Mouse (Mus musculus): Measurements from ENCODE around the gene Hid1.

Hid1 gene

GRCm38 (mm10) chr11:115337350-115337749 is 30.2 kb downstream of the Hid1 start:
- no peak for DNase-seq (ENCODE audit: low spot score in 2 of 2)

GRCm38 (mm10) chr11:115336115-115336514 is 31.4 kb downstream of the Hid1 start:
- DNase-seq (ENCODE audit: low spot score in 2 of 2): no peak

DNA sequence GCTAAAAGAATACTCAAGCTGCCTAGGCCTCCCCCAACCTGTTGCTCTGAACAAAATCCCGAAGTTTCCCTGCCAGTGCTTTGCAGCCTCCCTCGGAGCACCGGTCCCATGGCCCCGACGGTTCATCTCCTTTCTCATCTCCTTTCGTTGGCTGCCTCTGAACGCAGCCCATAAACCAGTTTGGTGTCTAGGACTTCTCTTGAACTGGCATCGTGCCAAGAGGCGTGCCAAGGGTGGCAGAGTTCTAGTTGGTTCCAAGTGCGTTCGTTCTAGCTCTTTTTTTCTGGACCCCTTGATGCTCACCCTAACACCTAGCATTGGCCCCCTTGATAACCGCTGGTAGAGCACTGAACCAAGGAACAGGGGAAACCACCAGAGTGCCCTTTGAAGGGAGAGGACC is 32.3 kb downstream of the Hid1 start:
- DNase-seq (ENCODE audit: low spot score in 2 of 2): no peak

DNA sequence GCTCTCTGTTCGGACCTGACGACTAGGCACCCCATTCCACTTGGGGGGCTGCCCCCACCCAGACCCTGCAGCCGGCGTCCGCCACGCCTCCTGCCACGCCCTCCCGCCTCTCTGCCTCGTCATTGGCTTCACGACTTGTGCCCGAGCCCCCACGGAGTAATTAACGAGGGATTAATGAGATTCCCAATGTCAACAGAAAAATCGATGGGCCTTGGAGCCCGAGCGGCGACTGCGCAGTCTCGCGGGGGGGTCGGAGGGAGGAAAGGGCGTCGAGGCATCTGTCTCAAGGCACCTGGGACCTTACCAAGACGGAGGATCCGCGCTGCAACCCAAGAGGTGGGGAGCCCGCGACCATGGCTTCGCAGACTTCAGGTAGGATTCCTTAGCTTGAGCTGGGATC is 33.0 kb downstream of the Hid1 start, which contains the start of gene Otop3:
Gene Otop3, plus strand, starts transcription at position 201 of the 400 bp plus-strand sequence.
- no peak for DNase-seq (ENCODE audit: low spot score in 2 of 2)

- DNase-seq (ENCODE audit: low spot score in 2 of 2): no peak
Observed at GRCm38 (mm10) chr11:115329339-115329738, 38.2 kb downstream of the Hid1 start.

DNA sequence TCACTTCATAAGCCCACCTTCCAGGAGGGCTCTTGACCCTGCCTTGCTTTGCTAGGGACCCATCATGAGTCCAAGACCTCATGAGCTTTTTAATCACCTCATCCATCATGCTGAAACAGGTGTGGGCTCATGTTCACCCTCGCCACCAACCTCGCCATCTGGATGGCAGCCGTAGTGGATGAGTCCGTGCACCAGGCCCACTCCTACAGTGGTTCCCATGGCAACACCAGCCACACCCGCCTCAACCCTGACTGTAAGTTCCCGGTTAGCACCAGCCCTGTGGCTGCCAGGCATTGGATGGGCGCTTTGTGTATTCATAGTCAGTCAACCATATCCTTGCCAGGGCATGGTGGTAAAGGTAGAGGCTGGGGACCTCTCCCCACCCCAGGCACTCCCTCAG is 40.8 kb downstream of the Hid1 start:
- no peak for DNase-seq (ENCODE audit: low spot score in 2 of 2)

- DNase-seq (ENCODE audit: low spot score in 2 of 2): no peak
Observed at GRCm38 (mm10) chr11:115323354-115323753, 44.2 kb downstream of the Hid1 start.

DNA sequence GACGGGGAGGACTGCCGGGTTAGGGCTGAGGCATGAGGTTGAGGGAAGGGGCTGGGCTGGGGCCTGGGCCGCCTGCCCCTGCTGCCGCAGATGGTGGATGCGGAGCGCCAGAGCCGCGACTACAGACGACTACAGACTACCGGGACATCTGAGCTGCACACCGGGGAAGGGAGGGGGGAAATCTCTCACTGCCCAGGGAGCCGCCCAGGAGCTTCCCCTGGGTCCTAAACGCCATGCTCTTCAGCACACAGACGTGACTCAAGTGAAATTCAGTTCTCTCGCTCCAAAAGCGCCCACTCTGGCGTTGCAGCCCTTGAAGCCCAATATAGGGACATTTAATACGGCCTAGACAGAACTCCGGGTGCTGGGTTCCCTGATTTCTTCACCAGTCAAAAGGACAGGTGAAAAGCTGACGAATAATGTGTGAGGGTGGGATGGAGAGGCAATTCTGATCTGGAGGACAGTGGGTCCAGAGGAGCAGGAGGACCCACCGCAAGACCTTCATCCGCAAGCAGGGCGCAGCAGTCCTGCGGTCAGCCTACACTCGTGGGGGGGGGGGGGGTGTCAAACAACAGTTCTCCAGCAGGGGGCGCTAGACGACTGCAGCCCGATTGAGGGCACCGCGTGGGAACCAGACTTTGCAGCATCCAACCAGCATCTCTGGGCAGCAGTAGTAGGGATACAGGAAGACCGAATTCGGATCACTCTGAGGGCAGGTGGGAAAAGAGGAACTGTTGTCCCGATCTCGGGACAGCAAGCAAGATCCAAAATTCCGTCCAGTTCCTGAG is 45.5 kb downstream of the Hid1 start, which contains the start of gene Ush1g:
Gene Ush1g, minus strand, starts transcription at position 136 of the 788 bp plus-strand sequence.
- DNase-seq (ENCODE audit: low spot score in 2 of 2): no peak

GRCm38 (mm10) chr11:115319704-115320383 is 47.7 kb downstream of the Hid1 start:
- DNase-seq (ENCODE audit: low spot score in 2 of 2): no peak

DNA sequence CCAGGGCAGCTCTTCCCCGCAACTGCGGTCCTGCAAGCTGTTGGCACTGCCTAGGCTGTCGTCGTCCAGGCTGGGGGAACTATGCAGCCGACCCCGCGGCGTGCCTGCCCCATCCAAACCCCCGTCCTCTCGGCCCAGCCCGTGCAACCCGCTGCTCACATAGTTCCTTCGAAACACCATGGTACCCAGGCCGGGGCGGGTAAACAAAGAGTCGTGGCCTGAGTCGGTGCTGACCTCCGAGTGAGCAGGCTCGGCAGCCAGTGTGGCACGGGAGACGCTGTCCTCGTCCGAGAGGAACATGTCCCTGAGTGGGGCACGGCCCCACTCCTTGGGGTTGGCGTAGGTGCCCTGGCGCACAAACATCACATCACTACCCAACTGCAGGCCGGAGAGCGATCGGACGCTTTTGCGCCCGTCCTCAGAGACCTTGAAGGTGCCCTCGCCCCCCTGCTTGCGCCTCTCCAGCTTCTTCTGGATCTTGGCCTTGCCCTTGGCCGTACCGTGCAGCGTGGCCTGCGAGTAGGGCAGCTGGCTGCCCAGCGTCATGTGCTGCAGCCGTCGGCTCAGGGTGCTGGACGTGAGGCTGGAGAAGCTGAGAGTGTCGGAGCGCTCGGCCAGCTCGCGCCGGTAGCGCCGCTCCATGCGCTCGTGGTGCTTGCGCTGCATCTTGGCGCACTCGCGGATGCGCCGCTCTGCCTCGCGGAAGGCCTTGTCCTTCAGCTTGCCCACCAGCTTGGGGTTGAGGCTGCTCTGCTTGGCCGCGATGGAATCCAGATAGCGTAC is 49.1 kb downstream of the Hid1 start:
- DNase-seq (ENCODE audit: low spot score in 2 of 2): no peak

DNA sequence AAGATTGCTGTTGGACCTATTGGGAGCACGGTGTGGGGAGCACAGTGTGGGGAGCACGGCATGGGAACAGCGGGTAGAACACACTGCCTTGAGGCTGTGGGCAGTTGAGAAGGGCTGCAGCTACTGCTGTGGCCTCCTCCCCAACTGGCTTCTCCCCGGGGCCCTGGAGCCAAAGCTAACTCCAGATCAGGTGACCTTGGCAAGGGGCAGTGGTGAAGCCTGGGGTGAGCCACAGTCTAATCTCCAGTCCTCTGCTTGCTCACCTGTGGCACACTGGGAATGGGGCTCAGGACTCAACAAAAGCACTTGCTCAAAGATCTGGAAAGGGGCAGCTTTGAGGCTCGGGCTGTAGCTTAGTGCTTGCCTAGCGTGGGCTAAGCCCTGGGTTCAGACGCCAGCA is 50.4 kb downstream of the Hid1 start:
- DNase-seq (ENCODE audit: low spot score in 2 of 2): no peak

DNA sequence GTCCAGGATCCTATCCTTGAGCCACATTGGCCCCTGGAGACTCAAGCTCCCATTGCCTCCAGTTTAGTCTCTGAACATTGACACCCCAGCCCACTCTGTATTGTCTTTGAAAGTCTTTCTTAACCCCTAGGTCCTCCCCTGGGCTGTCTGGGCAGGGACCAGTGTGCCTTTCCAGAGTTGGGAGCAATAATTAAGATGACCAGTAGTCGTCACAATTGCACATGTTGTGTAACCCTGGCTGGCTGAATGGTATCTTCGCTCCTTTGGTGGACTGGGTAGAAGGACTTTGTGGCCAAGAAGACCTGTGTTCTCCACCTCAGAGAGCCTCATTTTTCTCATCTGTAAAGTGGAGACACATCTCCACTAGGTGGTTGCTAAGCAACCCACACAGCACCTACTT is 53.3 kb downstream of the Hid1 start:
- no peak for DNase-seq (ENCODE audit: low spot score in 2 of 2)

- no peak for DNase-seq (ENCODE audit: low spot score in 2 of 2)
Observed at GRCm38 (mm10) chr11:115308781-115309180, 58.8 kb downstream of the Hid1 start.

DNA sequence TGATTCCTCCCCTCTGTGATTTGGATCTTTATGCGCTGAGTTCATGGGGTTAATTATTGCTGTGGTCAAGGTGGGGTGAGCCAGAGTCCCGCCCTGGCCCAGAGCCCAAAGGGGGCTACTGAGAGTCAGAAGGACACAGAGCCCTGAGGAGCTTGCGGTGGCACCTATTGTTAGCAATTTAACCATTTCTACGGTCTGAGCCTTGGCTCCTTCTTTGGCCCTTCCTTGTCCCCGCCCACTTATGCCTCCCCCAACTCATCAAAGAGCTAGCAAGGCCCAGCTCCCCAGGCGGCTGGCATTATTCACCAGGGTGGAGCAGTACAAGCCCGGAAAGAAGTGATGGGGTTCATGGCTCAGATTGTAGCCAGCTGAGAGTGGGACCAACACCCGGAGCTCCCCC is 60.7 kb downstream of the Hid1 start, which contains the start of gene Otop2:
Gene Otop2, plus strand, starts transcription at position 301 of the 400 bp plus-strand sequence.
- DNase-seq (ENCODE audit: low spot score in 2 of 2): no peak

- no peak for DNase-seq (ENCODE audit: low spot score in 2 of 2)
Observed at GRCm38 (mm10) chr11:115303167-115303566, 64.4 kb downstream of the Hid1 start.

GRCm38 (mm10) chr11:115301351-115301750 is 66.2 kb downstream of the Hid1 start:
- no peak for DNase-seq (ENCODE audit: low spot score in 2 of 2)

DNA sequence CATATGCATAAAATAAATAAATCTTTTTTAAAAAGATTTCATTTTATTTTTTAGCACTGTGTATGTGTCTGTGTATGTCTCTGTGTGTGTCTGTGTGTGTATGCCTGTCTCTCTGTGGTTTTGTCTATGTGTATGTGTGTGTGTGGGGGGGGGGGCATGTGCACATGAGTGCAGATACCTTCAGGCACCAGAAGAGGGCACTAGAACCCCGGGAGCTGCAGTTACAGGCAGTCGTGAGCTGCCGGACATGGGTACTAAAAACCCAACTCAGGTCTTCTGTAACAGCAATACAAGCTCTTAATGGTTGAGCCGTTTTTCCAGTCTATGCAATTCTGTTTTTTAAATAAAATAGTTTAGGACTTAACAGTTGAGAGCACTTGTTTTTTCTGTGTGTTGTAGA is 66.8 kb downstream of the Hid1 start:
- no peak for DNase-seq (ENCODE audit: low spot score in 2 of 2)

DNA sequence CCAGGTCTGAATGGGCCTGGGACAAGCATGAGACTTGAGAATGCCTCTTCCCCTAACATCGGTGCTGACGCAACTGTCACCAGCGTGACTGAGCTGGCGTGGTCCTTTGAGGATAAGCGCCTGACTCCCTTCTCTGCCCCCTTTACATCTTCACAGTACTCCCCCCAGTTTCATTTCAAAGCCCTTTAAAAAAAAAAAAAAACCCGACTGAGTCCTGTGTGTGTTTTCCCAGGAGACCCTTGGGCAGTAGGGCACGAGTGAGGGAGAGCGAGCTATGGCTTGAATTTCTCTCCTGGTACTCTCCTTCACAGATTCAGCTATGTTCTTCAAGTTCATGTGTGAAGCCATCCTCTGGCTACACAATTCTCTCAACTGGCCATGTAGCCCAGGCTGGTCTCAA is 69.4 kb downstream of the Hid1 start:
- DNase-seq (ENCODE audit: low spot score in 2 of 2): no peak
